Mouse (Mus musculus) bone marrow macrophage, adult 2 months (primary cell): ENCODE measurements at regions not wholly inside any gene's neighbourhood (a gene's known extent, or its start where the extent isn't known, plus 50 kb on each side); places are given as distances from the start of the nearest gene placed in this dataset.

Source experiments
- H3K27ac ChIP-seq: 2 replicates; pipeline ENCODE4 v1.5.1; 2012; ENCODE audit warnings: low read depth, low read length; ENCODE audit not compliant: insufficient read depth
- H3K4me1 ChIP-seq: 2 replicates; pipeline ENCODE4 v1.6.1; 2012; ENCODE audit warnings: low read length; ENCODE audit not compliant: control insufficient read depth, insufficient read depth
- H3K4me3 ChIP-seq: 2 replicates; pipeline ENCODE4 v1.5.1; 2012; ENCODE audit warnings: mild to moderate bottlenecking, low read length, moderate library complexity; ENCODE audit not compliant: insufficient read depth
- CTCF ChIP-seq: IDR thresholded peaks from 2 replicates; pipeline ENCODE4 v1.5.1; 2012; ENCODE audit warnings: low read depth, mild to moderate bottlenecking, low read length, moderate library complexity
- POLR2A ChIP-seq: IDR thresholded peaks from 2 replicates; pipeline ENCODE4 v1.6.1; 2012; ENCODE audit warnings: mild to moderate bottlenecking, low read depth, low read length, borderline replicate concordance

DNA sequence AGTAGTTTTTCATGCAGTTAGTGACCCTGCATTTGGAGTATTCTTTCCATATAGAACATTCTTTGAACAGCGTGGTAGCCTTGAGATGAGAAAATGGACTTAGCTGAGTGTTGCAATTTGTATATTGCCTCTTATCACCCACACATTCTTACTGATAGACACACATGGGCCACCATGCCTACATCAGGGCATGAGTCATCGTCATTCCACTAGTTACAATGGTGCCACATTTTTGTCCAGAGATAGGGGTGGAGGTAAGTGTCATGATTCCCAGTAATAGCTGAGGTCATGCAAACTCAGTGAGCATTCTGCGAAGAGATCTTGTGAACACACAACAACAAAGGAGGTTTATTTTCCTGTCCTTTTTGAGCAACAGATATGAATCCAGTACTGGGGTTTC, 128.0 kb downstream of the Arrdc4 start:
- H3K4me1 ChIP-seq = no peaks in the 10 kb centered on the region
- TF ChIP-seq CTCF = no peak
- no peak for TF ChIP-seq POLR2A
- H3K27ac ChIP-seq = no peak overlapping the region
- no peak overlapping the region for H3K4me3 ChIP-seq

DNA sequence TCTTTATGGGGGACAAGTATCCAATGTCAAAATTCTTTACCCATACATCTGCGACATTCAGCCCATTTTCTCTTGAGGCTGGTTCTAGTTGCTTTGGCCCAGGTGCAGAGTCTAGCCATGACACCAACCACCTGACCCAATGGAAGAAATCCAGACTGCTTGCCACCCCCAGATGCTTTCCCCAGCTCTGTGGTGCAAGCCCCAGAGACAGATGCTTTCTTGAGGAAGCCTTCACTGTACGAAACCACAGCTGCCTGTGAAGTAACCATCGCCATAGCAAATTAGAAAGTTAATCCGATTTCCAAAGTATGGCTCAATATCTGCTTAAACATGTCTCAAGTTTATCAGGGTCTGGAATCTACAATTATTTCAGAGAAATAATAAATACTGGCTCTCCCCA, 138.5 kb downstream of the Arrdc4 start:
- Histone ChIP-seq H3K4me3 (no peak overlapping the region), H3K4me1 (no peaks in the 10 kb centered on the region), H3K27ac (no peak overlapping the region)
- no peak for TF ChIP-seq CTCF
- TF ChIP-seq POLR2A = no peak

DNA sequence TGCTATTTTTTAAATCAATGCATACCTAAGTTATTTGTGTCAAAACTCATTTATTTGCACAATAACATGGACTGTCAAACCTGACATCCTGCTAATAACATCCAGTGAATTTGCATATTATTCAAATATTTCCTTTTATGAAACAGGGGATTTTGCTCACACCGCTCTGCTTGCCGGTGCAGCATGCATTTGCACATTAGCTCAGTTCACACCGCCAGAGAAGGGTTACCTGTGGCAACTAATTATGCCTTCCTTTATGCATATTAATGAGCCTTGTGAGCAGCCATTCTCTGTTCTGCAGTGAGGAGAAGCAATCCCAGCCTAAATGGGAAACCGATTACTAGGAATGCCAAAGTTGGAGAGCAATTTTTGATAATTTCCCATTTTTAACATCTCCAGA, 141.9 kb downstream of the Arrdc4 start:
- H3K4me1 ChIP-seq = no peaks in the 10 kb centered on the region
- TF ChIP-seq POLR2A = no peak
- TF ChIP-seq CTCF = no peak
- H3K27ac ChIP-seq = no peak overlapping the region
- no peak overlapping the region for H3K4me3 ChIP-seq

DNA sequence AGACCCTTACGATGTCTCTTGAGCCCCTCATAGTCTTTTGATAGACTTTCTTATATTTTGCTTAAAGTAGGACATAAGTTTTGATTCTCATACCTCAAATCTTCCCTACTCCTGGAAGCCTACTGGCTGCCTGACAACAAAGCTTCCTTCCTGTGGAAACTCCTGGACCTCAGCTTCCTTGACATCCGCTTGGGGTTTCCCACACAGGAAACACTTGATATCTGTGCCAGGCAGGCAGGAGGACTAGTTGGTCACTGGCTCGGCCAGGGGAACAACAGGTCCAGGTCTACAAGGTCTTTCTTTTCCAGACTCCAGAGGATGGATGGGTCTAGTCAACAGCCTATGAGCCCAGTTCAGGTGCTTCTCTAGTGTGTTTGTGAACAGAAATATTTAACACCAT, 142.8 kb downstream of the Arrdc4 start:
- TF ChIP-seq POLR2A (no peak), CTCF (no peak)
- no peak overlapping the region for H3K27ac ChIP-seq
- H3K4me3 ChIP-seq = no peak overlapping the region
- no peaks in the 10 kb centered on the region for H3K4me1 ChIP-seq

DNA sequence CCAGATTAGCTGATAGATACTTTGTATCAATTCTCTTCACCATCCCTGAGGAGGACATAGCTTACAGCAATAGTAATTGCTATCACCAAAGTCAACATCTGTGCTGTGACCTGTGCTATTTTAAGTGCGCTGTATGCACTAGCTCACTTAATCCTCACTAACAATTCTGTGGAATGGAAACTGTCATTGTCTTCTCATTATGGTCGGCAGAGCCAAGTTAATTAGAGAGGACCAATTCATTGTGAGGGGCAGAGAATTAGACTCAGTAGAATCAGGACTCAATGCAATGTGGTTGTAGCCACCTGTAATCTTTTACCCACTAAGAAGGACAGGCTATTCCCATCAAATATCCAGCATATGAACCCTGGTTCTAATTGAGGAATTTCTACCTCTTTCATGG, 145.3 kb downstream of the Arrdc4 start:
- no peak for TF ChIP-seq POLR2A
- TF ChIP-seq CTCF = no peak

DNA sequence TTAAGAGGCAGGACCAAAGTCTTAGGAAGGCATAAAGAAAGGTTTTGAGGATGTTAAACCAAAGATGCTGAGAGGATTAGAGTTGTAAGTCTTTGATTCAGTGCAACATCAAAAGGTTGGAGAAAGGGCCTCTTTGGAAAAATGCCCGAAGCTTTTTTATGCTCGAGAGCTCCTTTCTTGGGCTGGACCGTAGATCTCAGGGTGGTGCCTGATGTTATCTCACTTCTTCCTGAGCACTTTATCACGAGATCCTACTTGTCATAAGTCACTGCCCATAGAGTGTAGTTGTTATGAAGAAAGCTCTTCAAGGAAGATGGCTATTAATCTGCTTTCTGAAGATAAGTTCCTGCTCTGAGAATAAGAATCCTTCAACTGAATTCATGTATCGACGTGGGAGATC, 147.0 kb downstream of the Arrdc4 start:
- Histone ChIP-seq H3K4me1 (no peaks in the 10 kb centered on the region), H3K4me3 (no peak overlapping the region), H3K27ac (no peak overlapping the region)
- TF ChIP-seq POLR2A (no peak), CTCF (no peak)

More for the DNA sequence above, 145.3 kb downstream of the Arrdc4 start:
- H3K27ac ChIP-seq = no peak overlapping the region
- no peak overlapping the region for H3K4me3 ChIP-seq
- no peaks in the 10 kb centered on the region for H3K4me1 ChIP-seq

DNA sequence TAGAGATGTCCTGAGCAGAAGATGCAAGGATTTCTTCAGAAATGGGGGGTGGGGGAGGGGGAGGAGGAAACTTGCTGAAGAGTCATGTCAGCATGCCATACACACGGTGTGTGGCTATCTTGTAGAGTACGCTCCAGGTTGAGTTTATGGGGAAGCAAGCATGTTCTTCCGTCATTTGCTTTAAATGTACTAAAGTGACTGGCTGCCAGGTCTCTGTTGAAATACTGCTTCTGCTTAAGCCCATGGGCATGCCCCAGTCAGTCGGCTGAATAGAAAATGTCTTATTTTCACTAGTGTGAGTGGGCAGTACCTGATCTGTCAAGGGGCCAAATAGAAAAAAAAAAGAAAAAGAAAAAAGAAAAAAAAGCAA, 155.0 kb downstream of the Arrdc4 start:
- Histone ChIP-seq H3K4me3 (no peak overlapping the region), H3K27ac (no peak overlapping the region), H3K4me1 (no peaks in the 10 kb centered on the region)
- TF ChIP-seq CTCF (no peak), POLR2A (no peak)

DNA sequence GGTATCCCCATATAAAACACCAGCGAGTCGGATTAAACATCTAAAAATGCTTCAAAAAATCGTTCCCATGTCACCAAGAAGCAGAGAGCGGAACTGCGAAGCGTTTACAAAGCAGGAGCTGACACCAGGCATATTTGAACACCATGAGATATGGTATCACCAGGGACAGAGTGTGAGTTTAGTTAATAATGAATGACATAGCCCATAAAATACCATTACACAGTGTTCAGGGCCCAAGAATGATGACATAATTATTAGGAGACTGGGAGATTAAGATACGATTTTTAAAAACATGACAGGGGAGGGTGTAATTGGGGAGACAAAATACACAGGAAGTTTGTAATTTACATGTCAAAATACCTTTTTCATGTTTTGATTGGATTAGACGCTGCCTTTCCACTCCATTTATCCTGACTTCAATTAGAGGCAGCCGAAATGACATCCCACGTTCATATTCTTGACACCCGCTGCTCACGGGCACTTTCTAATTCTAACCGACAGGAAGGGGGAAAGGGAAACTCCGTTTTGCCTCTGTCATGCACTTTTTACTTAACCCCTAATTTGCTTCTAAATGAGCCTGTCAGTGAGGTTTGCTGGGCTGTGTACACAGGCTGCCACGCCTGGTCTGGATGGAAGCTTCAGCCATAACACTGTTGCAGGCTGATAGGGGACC, 155.6 kb downstream of the Arrdc4 start:
- no peaks in the 10 kb centered on the region for H3K4me1 ChIP-seq
- H3K4me3 ChIP-seq = no peak overlapping the region
- no peak overlapping the region for H3K27ac ChIP-seq
- TF ChIP-seq CTCF (no peak), POLR2A (no peak)

DNA sequence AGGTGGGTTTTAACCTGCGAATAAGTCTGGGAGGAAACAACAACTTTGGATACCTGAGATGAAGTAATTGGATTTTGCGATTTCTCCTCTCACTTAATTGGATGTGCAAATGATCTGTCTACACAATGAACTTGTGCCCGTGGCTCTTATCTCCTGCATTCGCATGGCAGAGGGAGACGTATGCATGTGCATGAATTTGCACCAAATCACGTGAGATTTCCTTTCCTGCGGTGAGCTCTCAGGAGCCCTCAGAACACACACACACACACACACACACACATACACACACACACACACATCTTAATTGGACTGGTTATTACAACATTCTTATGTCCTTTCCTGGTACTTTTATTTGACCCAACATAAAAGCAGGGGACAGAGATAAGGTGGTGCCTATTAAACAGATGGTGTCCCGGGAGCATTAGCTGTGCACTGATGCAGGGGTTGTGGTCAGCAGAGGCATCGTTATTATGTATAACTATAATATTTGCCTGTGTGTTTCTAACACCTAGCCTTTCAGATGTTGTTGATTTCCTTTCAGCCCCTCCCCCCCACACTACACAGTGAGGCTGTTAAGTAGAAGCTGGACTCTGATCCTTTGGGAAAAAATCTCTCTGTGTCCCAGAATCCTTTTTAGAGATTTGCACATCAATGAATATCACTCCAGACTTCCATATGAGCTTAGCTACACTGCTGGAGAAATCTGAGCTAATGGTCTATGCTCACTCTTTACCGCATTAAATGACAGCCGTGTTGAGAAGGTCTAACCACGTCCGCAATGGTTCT, 166.3 kb downstream of the Arrdc4 start:
- TF ChIP-seq POLR2A = no peak
- no peak for TF ChIP-seq CTCF
- H3K4me3 ChIP-seq = no peak overlapping the region
- no peak overlapping the region for H3K27ac ChIP-seq
- H3K4me1 ChIP-seq = no peaks in the 10 kb centered on the region

DNA sequence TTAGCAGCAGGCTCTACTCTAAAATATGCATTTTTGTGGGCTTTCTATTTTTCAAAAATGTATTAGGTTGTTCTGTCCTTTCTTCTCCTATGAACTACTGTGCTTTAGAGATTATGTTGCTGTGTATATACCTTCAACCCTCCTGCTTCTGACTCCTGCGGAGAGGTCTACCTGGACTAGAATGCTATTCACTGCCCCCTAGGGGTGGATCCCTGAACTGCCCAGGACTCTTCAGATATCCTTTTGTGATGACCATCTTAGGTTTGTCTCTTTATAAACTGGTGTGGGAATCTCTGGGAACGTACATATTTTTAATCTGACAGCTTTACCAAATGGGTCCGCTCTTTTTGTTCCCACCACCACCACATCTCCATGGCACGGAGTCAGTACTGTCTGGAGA, 168.4 kb downstream of the Arrdc4 start:
- Histone ChIP-seq H3K4me3 (no peak overlapping the region), H3K4me1 (no peaks in the 10 kb centered on the region), H3K27ac (no peak overlapping the region)
- no peak for TF ChIP-seq POLR2A
- no peak for TF ChIP-seq CTCF

DNA sequence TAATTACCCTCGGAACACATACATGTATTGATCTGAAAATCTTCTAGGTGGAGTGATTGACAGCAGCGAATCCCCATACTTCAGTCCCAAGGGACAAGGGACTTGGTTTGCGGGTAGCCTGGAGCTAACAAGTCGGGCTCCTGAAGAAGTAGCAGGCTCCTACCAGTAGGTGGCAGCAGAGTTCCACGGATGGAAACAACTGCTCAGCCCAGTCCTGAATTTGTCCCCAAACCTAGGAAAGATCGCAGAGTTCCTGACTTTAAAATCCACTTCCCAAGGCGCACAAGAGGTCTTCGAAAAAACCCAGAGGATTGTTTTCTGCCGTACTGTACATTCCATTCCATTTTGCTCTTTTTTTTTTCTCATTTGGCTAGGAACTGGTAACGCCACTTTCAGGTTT, 169.4 kb downstream of the Arrdc4 start:
- Histone ChIP-seq H3K4me1 (no peaks in the 10 kb centered on the region), H3K4me3 (peak overlapping the region; percentile 43), H3K27ac (no peak overlapping the region)
- peak; percentile 91 for TF ChIP-seq CTCF
- no peak for TF ChIP-seq POLR2A

DNA sequence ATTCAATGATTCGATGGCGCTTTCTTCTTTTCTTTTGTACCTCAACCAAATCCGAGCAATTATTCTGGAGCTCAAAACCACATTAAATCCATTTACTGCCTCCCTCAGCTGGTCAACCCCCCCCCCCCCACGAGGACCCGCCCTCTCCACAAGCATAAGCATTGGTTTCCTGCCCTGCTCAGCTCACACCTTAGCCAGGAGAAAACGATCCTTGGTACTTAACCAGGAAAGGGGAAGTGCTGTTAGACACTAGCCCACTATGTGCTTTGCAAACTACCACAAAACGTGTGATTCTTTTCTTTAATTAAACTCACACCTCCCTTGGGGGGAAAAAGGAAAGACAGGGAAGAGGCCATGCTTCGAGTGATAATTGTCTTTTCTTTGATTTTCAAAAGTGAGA, 169.8 kb downstream of the Arrdc4 start:
- Histone ChIP-seq H3K4me1 (no peaks in the 10 kb centered on the region), H3K27ac (no peak overlapping the region), H3K4me3 (no peak overlapping the region)
- no peak for TF ChIP-seq CTCF
- TF ChIP-seq POLR2A = no peak
